Mouse (Mus musculus) liver, postnatal 0 days (tissue): ENCODE data around the gene Saxo2.

Experiments used
- CTCF ChIP-seq: sonication (generic); IDR thresholded peaks from 2 replicates; pipeline ENCODE4 v1.5.1; 2016; ENCODE audit warnings: antibody characterized with exemption, low read depth
- EP300 ChIP-seq: IDR thresholded peaks from 2 replicates; pipeline ENCODE4 v1.6.1; 2016; ENCODE audit warnings: antibody characterized with exemption, low read depth, mild to moderate bottlenecking

- TF ChIP-seq EP300: no peak
- no peak for TF ChIP-seq CTCF
These were observed 46.3 kb downstream of the Saxo2 start for GRCm38 (mm10) chr7:82602008-82602407.
